Mouse (Mus musculus): ENCODE results near the gene Wars. TPM values are rescaled to one million over a fixed set of nuclear protein-coding genes. Genes with fewer than 3 reads are reported as not detected.

Gene Wars
- polyA plus RNA-seq, 1 experiment from 2014 or later: 78.8 TPM

DNA sequence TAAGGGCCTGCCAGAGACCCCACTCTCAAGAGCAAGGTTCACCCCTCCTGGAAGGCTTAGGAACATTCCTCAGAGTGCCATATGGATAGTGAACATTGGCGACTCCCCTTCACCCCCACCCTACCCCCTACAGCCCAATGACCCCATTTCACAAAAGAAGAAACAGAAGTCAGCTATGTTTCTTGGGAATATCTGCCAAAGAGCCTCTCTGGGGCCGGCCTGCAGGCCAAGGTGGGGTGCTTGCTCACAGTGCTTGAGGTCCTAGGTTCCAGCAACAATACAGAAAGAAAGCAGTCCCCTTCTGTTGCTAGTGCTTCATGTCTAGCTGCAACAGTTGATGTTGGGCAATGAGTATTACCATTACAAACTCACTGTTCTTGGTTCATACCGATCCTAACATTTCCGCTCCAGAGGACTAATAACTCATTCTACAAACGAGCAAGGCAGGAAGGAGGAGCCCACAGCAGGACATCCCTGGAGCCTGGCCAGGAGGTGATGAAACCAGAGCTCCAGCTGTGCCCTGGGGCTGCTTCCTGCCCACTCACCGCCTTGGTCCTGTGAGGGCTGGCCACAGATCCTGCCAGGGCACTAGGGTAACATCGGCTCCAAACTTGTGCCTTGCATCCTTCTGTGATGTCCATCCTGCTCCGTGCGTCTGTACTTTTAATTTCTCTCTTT, 61.9 kb downstream of the Wars start:
- Histone ChIP-seq H3K4me2 (replicated peaks) (no peak overlapping the region), H3K36me3 (peaks cover 16% of the 10 kb centered on the region), H3K27ac (no peak overlapping the region), H3K4me3 (no peak overlapping the region), H3K9ac (no peak overlapping the region), H3K9me3 (no peaks in the 10 kb centered on the region), H3K4me1 (peaks cover 30% of the 10 kb centered on the region), H3K27me3 (no peaks in the 10 kb centered on the region)
- no peak for ATAC-seq (ENCODE audit: low FRiP score, low read depth)
- 58% methylated on average over 9 of the region's 9 CpGs for WGBS

DNA sequence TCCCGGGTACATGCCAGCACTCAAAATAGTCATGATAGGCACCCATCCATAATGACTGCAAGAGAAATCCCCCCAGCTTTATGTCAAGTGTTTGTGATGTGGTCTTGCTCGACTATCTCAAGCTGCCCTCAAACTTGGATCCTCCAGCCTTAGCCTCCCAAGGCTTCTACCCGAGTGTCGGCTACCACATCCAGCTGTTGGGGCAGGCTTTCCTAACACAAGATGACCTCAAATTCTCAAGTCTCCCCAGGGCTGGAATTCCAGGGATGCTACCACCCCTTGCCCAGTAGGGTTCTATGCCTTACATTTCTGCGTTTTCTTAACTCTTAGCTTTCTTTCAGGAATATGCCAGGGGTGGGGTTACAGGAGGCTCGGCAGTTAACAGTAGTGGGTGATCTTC, 63.6 kb downstream of the Wars start:
- no peaks in the 10 kb centered on the region for H3K9me3 ChIP-seq
- peaks cover 31% of the 10 kb centered on the region for H3K36me3 ChIP-seq
- no peak overlapping the region for H3K27ac ChIP-seq
- no peaks in the 10 kb centered on the region for H3K27me3 ChIP-seq
- 87% methylated on average over 6 of the region's 6 CpGs for WGBS
- H3K4me3 ChIP-seq: no peak overlapping the region
- no peak overlapping the region for H3K4me2 ChIP-seq (replicated peaks)
- no peak overlapping the region for H3K9ac ChIP-seq
- ATAC-seq (ENCODE audit: low FRiP score, low read depth): no peak
- H3K4me1 ChIP-seq: peaks cover 24% of the 10 kb centered on the region

DNA sequence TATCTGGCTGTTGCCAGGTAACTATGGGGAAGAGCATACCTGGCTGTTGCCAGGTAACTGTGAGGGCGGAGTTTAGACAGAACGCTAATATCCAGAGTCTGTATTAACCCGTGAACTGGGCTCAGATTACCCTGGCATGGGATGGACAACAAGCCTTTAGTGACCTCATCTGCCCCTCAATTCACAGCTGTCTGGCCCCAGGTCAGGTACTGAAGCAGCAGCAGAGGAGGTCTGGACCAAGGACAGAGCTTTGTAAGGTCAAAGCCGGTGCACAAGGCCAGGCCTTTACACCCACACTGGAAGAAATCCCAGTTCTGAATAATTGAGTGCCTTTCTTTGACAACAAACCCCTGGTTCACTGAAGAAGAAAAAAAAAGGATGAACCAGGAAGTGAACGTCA, 64.3 kb downstream of the Wars start:
- Histone ChIP-seq H3K27ac (no peak overlapping the region), H3K4me3 (no peak overlapping the region), H3K4me1 (peaks cover 17% of the 10 kb centered on the region), H3K9ac (no peak overlapping the region), H3K9me3 (no peaks in the 10 kb centered on the region), H3K4me2 (replicated peaks) (no peak overlapping the region), H3K36me3 (peaks cover 31% of the 10 kb centered on the region), H3K27me3 (no peaks in the 10 kb centered on the region)
- ATAC-seq (ENCODE audit: low FRiP score, low read depth): no peak
- whole genome bisulfite sequencing: 80% methylated on average over 5 of the region's 5 CpGs

DNA sequence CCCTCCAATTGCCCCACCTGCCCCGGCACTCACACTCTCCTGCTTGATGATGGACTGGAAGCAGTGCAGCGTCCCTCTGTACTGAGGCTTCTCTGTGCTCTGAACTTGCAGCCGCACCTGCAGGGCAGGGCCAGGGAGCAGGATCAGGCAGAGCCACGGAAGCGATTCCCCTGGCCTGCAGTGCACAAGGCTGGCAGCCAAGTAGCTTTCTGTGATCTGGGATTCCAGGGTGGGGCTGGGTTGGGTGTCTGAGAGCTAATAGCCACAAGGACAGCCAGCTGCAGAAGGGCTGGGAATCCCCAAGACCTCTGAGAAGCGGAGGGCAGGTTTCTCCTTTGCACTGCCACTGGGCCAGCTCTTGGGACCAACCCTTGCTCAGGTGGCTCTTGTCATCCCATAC, 66.3 kb downstream of the Wars start:
- Histone ChIP-seq H3K36me3 (peaks cover 31% of the 10 kb centered on the region), H3K27ac (no peak overlapping the region), H3K9ac (no peak overlapping the region), H3K9me3 (no peaks in the 10 kb centered on the region), H3K4me1 (peaks cover 8% of the 10 kb centered on the region), H3K27me3 (no peaks in the 10 kb centered on the region), H3K4me3 (no peak overlapping the region), H3K4me2 (replicated peaks) (no peak overlapping the region)
- no peak for ATAC-seq (ENCODE audit: low FRiP score, low read depth)
- WGBS: 97% methylated on average over 6 of the region's 6 CpGs

DNA sequence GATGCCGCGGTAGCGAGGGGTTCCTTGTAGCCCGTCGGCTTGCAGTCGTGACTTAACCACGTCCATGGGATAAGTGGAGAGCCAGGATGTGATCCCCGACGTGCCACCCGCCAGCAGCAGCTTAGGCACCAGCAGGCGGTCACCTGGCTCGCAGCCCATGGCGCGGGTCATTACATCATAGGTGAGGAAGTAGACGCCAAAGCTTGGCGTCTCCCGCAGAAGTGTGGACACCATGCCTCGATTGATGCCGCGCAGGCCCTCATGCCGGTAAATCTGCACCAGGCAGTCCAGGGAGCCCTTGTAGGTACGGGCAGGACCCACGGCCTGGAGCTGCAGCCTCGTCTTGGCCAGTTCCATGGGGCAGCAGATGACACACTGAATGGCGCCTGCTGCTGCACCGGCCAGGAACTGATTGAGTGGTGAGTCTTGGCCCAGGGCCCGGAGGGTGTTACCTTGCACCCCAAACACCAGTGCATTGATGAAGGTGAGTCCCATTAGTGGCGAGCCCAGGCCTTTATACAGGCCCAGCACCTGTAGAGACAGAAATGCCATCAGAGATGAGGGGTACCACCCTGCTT, 66.9 kb downstream of the Wars start:
- peaks cover 3% of the 10 kb centered on the region for H3K4me1 ChIP-seq
- ATAC-seq (ENCODE audit: low FRiP score, low read depth): no peak
- H3K36me3 ChIP-seq: peaks cover 31% of the 10 kb centered on the region
- H3K4me2 ChIP-seq (replicated peaks): no peak overlapping the region
- no peaks in the 10 kb centered on the region for H3K9me3 ChIP-seq
- no peak overlapping the region for H3K27ac ChIP-seq
- no peak overlapping the region for H3K4me3 ChIP-seq
- no peak overlapping the region for H3K9ac ChIP-seq
- WGBS: 94% methylated on average over 28 of the region's 28 CpGs
- H3K27me3 ChIP-seq: no peaks in the 10 kb centered on the region

DNA sequence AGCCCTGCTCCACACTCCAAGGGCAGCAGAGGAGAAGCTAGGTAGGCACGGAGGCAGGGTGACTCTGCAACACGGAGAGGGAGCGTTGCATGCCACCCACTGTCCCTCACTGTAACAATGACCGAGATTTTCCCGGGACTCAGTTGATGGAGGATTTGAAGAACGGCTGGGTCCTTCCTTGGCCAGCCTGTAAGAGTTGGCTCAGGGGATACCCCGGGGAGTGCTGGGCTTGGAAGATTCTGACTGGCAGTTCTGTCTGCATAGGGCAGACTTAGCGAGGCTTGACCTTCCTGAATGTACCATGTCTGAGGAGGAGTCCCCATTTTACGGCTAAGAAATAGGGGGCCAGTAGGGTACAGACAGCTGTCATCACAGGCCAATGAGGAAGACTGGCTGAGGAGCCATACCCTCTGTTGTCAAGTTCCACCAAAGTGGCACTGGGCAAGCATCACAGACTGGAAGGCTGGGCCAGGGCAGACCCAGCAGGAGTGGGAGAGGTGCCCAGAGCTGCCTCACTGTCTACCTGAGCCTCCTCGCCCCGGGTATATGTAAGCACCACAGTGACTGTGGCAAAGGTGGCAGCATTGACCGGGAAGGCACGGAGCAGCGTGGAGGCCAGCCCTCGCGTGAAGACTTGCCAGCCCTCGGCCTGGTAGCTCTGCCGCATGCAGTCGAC, 67.6 kb downstream of the Wars start:
- no peaks in the 10 kb centered on the region for H3K9me3 ChIP-seq
- 95% methylated on average over 19 of the region's 19 CpGs for WGBS
- H3K4me1 ChIP-seq: no peaks in the 10 kb centered on the region
- ATAC-seq (ENCODE audit: low FRiP score, low read depth): no peak
- H3K4me3 ChIP-seq: no peak overlapping the region
- no peak overlapping the region for H3K4me2 ChIP-seq (replicated peaks)
- no peak overlapping the region for H3K9ac ChIP-seq
- H3K27me3 ChIP-seq: no peaks in the 10 kb centered on the region
- H3K27ac ChIP-seq: no peak overlapping the region
- H3K36me3 ChIP-seq: peaks cover 31% of the 10 kb centered on the region

DNA sequence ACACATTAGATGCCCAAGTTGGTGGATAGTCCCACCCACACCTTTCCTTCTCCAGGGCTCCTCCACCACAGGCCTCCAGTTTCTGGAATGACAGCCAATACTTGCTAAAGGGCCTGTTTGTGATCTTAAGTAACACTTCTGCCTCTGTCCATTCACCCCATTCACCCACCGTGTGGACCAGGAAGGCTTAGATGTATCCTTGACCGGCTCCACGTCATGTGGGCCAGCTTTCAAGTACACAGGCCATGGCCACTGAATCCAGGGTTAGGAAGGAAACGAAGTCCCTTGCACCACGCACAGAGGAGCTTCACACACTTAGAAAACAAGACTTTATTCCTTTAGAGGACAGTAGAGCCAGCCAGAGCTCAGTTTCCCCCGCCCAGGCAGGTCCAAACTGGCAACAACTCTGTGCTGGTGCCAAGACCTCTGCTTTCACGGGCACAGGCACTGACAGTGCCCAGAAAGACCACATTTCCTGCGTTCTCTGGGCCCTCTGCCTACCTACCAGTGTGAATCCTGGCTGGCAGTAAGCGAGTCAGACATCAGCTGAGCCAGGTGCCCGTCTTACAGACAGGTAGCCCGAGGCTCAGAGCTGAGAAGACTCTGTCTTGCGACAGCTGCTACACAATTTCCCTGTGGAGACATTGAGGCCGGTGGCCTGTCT, 68.3 kb downstream of the Wars start:
- Histone ChIP-seq H3K9me3 (no peaks in the 10 kb centered on the region), H3K27me3 (no peaks in the 10 kb centered on the region), H3K4me3 (no peak overlapping the region), H3K4me1 (no peaks in the 10 kb centered on the region), H3K27ac (no peak overlapping the region), H3K9ac (no peak overlapping the region), H3K4me2 (replicated peaks) (no peak overlapping the region), H3K36me3 (peaks cover 31% of the 10 kb centered on the region)
- ATAC-seq (ENCODE audit: low FRiP score, low read depth): no peak
- WGBS: 95% methylated on average over 13 of the region's 13 CpGs

DNA sequence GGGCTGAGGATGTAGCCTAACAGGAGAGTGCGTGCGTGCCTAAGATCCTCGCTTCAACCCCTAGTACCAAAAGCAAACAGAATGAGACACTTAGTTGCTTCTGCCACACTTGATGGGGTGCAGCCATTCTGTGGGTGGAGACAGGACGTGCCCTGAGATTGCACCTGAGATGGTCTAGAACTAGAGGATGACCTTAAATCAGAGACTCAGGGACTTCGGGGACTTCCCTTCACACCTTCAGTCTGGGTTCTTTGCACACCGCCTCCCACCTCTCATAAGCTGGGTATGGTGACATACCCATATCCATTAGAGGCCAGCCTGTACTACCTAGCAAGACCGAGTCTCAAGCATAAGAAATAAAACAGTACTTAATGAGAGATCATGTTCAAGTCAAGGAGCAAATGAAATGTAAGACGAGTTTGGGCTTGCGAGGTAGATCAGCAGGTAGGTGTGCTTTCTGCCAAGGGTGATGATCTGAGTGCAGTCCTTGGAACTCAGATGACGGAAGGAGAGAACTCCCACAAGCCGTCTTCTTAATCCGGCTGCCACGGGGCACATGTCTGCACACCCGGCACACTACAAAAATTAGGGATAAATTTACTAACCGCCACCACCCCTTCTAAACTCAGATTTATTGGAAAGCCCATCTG, 69.6 kb downstream of the Wars start:
- Histone ChIP-seq H3K4me2 (replicated peaks) (no peak overlapping the region), H3K9me3 (no peaks in the 10 kb centered on the region), H3K27me3 (no peaks in the 10 kb centered on the region), H3K4me1 (no peaks in the 10 kb centered on the region), H3K4me3 (no peak overlapping the region), H3K27ac (no peak overlapping the region), H3K9ac (no peak overlapping the region), H3K36me3 (peaks cover 33% of the 10 kb centered on the region)
- WGBS: 83% methylated on average over 15 of the region's 15 CpGs
- no peak for ATAC-seq (ENCODE audit: low FRiP score, low read depth)

DNA sequence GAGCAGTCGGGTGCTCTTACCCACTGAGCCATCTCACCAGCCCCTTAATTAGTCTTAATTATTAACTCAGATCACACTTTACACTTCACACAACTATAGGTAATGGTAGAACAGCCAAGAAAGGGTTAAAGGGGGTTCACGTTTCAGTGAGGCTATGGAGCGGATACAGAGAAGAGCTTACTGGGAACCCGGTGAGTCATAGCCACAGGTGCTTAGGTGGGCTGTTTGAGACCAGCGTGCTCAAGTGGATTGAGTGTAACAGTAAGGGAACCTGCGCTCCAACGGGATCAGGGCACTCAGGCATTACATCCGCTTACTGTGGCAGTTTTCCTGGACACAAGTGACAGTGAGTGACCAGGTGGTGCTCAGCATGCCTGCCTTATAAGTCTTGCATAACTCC, 70.9 kb downstream of the Wars start:
- peaks cover 37% of the 10 kb centered on the region for H3K36me3 ChIP-seq
- no peak overlapping the region for H3K4me2 ChIP-seq (replicated peaks)
- no peaks in the 10 kb centered on the region for H3K27me3 ChIP-seq
- no peak overlapping the region for H3K9ac ChIP-seq
- ATAC-seq (ENCODE audit: low FRiP score, low read depth): no peak
- no peaks in the 10 kb centered on the region for H3K9me3 ChIP-seq
- WGBS: 57% methylated on average over 8 of the region's 8 CpGs
- no peaks in the 10 kb centered on the region for H3K4me1 ChIP-seq
- H3K4me3 ChIP-seq: no peak overlapping the region
- H3K27ac ChIP-seq: no peak overlapping the region

DNA sequence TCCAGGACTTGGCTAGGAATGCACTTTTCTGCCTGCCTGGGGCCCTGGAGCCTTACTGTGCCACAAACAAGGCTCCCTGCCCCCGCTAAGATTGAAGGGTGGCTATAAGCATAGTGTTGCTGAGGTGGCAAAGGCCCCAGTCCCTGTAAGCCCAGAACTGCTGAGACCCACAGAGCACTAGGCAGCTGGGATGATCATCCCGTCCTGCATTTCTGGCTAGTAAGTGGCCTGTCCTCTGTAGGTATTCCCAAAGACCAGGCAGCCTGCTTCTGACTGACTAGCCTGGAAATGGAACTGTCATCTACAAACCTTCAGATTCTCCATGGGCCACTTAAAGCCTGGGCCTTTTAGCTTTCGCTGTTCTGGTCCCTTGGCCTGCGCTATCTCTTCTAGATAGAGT, 73.5 kb downstream of the Wars start:
- Histone ChIP-seq H3K4me2 (replicated peaks) (no peak overlapping the region), H3K4me3 (no peak overlapping the region), H3K27me3 (no peaks in the 10 kb centered on the region), H3K9me3 (no peaks in the 10 kb centered on the region), H3K27ac (no peak overlapping the region), H3K9ac (no peak overlapping the region), H3K4me1 (no peaks in the 10 kb centered on the region), H3K36me3 (peaks cover 28% of the 10 kb centered on the region)
- WGBS: 90% methylated on average over 4 of the region's 4 CpGs
- ATAC-seq (ENCODE audit: low FRiP score, low read depth): no peak

DNA sequence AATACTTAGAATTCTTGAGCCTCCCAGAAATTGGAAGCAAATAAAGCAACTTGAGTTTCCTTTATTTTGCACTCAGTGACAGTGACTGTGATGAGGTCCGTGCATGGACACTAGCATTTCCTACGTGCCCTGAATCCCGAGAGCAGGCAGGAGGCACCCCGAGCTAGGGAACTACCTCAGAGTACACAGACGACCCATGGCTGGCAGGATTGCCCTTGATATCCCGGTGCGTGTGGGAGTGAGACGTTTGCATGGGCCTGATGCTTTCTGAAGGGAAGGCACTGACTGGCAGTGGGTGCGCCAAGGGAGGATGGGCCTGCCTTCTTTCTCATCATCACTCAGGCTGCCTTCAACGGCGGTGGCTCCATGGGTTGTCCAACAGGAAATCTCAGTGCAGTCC, 77.4 kb downstream of the Wars start:
- no peak overlapping the region for H3K9ac ChIP-seq
- peaks cover 43% of the 10 kb centered on the region for H3K36me3 ChIP-seq
- no peak overlapping the region for H3K27ac ChIP-seq
- H3K27me3 ChIP-seq: no peaks in the 10 kb centered on the region
- ATAC-seq (ENCODE audit: low FRiP score, low read depth): no peak
- no peaks in the 10 kb centered on the region for H3K4me1 ChIP-seq
- WGBS: 84% methylated on average over 11 of the region's 11 CpGs
- no peak overlapping the region for H3K4me2 ChIP-seq (replicated peaks)
- H3K4me3 ChIP-seq: no peak overlapping the region
- no peaks in the 10 kb centered on the region for H3K9me3 ChIP-seq

DNA sequence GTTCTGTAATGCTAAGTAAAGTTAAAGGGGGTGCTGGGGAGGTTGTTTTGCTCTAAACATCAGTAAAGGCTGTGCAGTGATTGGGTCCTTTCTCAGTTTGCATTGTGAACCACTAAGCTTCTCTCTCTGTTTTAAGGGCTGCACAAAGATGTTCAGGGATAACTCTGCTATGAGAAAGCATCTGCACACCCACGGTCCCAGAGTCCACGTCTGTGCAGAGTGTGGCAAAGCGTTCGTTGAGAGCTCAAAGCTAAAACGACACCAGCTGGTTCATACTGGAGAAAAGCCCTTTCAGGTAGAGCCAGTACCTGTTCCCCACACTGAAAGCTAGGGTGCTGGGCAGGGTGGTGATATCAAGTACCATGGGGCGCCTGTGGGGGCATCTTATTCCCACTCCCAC, 79.5 kb downstream of the Wars start:
- ATAC-seq (ENCODE audit: low FRiP score, low read depth): no peak
- WGBS: 89% methylated on average over 6 of the region's 6 CpGs
- H3K36me3 ChIP-seq: peaks cover 47% of the 10 kb centered on the region

More for the DNA sequence above, 79.5 kb downstream of the Wars start:
- Histone ChIP-seq H3K4me2 (replicated peaks) (no peak overlapping the region), H3K27ac (no peak overlapping the region), H3K27me3 (no peaks in the 10 kb centered on the region), H3K4me3 (no peak overlapping the region), H3K4me1 (no peaks in the 10 kb centered on the region), H3K9ac (no peak overlapping the region), H3K9me3 (no peaks in the 10 kb centered on the region)

Measured in limb, embryonic 13.5 days (tissue).